Mouse (Mus musculus): ENCODE data around the gene Efna5. TPM values are rescaled to one million over a fixed set of nuclear protein-coding genes. Genes with fewer than 3 reads are reported as not detected.

Gene Efna5
- total and polyA plus RNA-seq, 3 experiments = 0.04 to 0.23 TPM; not detected in 1

GRCm38 (mm10) chr17:62722962-62723361 is 158.2 kb downstream of the Efna5 start:
- no peak overlapping the region for H3K27ac ChIP-seq (ENCODE audit: insufficient read depth, low read depth)
- no peaks in the 10 kb centered on the region for H3K9me3 ChIP-seq (replicated peaks; ENCODE audit: low read length)
- dilution Hi-C loops (cut with MboI; ENCODE audit: extremely low pct_ligation_motif_present, extremely low pct_unique_long_range_greater_than_20kb, low sequenced_read_pairs) = no loop called here
- in situ Hi-C loops (cut with MboI; ENCODE audit: low pct_ligation_motif_present, low pct_unique_long_range_greater_than_20kb, low sequenced_read_pairs) = no loop called here
- no peaks in the 10 kb centered on the region for H3K27me3 ChIP-seq (replicated peaks)
- no peak overlapping the region for H3K4me2 ChIP-seq (ENCODE audit: insufficient read depth, low read depth, poor library complexity, severe bottlenecking)
- no peaks in the 10 kb centered on the region for H3K79me2 ChIP-seq (replicated peaks; ENCODE audit: control insufficient read depth, extremely low read depth, insufficient read depth, poor library complexity, severe bottlenecking)
- H3K9ac ChIP-seq (ENCODE audit: insufficient read depth, low read depth) = no peak overlapping the region
- TF ChIP-seq BHLHE40 (IDR thresholded peaks at IDR 0.05; ENCODE audit: low read depth, low read length) = no peak
- no peak for TF ChIP-seq PAX5 (IDR thresholded peaks at IDR 0.05; ENCODE audit: low read length)
- no peak for TF ChIP-seq RAD21 (IDR thresholded peaks at IDR 0.05; ENCODE audit: low read depth, low read length)
- TF ChIP-seq SIN3A (IDR thresholded peaks at IDR 0.05; ENCODE audit: low read length) = no peak
- no peak for TF ChIP-seq USF2 (conservative IDR thresholded peaks at IDR 0.05; ENCODE audit: low read depth, low read length)
- no peak for TF ChIP-seq MYC (IDR thresholded peaks at IDR 0.05; ENCODE audit: low read depth, low read length)
- no peak for TF ChIP-seq USF1 (IDR thresholded peaks at IDR 0.05; ENCODE audit: low read depth, low read length)
- no peak for TF ChIP-seq TCF12 (IDR thresholded peaks at IDR 0.05; ENCODE audit: low read depth, low read length)
- TF ChIP-seq JUND (conservative IDR thresholded peaks at IDR 0.05; ENCODE audit: low read depth, low read length) = no peak
- TF ChIP-seq CTCF (conservative IDR thresholded peaks at IDR 0.05 in 1 of 2, IDR thresholded peaks at IDR 0.05 in 1 of 2; ENCODE audit: low read depth in 2 of 2, low read length in 2 of 2) = no peak
- TF ChIP-seq CHD2 (IDR thresholded peaks at IDR 0.05; ENCODE audit: low read length) = no peak
- no peak for TF ChIP-seq HCFC1 (IDR thresholded peaks at IDR 0.05; ENCODE audit: low read depth, low read length)
- H3K4me3 ChIP-seq (replicated peaks in 1 of 3; ENCODE audit: low read depth in 2 of 3, low read length in 2 of 3, poor library complexity in 1 of 3) = no peak overlapping the region
- H3K36me3 ChIP-seq (replicated peaks in 1 of 2; ENCODE audit: control insufficient read depth in 1 of 2, insufficient read depth in 1 of 2, low read length in 1 of 2) = no peaks in the 10 kb centered on the region
- no peak for DNase-seq (ENCODE audit: extremely low read depth)
- H3K4me1 ChIP-seq (ENCODE audit: control insufficient read depth in 1 of 2, insufficient read depth in 2 of 2) = no peaks in the 10 kb centered on the region

- TF ChIP-seq IRF4 (IDR thresholded peaks at IDR 0.05; ENCODE audit: low read depth, low read length) = no peak
- no peak for TF ChIP-seq E2F4 (IDR thresholded peaks at IDR 0.05; ENCODE audit: insufficient replicate concordance, low read depth, low read length)
- peak; percentile 67 for TF ChIP-seq MAFK (IDR thresholded peaks at IDR 0.05; ENCODE audit: insufficient replicate concordance, low read length)
- Histone ChIP-seq H3K27me3 (replicated peaks) (no peaks in the 10 kb centered on the region), H3K36me3 (replicated peaks in 1 of 2; ENCODE audit: control insufficient read depth in 1 of 2, insufficient read depth in 1 of 2, low read length in 1 of 2) (no peaks in the 10 kb centered on the region), H3K4me3 (replicated peaks in 1 of 3; ENCODE audit: low read depth in 2 of 3, low read length in 2 of 3, poor library complexity in 1 of 3) (no peak overlapping the region), H3K9me3 (replicated peaks; ENCODE audit: low read length) (no peaks in the 10 kb centered on the region), H3K27ac (ENCODE audit: insufficient read depth, low read depth) (no peak overlapping the region), H3K79me2 (replicated peaks; ENCODE audit: control insufficient read depth, extremely low read depth, insufficient read depth, poor library complexity, severe bottlenecking) (no peaks in the 10 kb centered on the region), H3K4me2 (ENCODE audit: insufficient read depth, low read depth, poor library complexity, severe bottlenecking) (no peak overlapping the region), H3K9ac (ENCODE audit: insufficient read depth, low read depth) (no peak overlapping the region), H3K4me1 (ENCODE audit: control insufficient read depth in 1 of 2, insufficient read depth in 2 of 2) (no peaks in the 10 kb centered on the region)
- dilution Hi-C loops (cut with MboI; ENCODE audit: extremely low pct_ligation_motif_present, extremely low pct_unique_long_range_greater_than_20kb, low sequenced_read_pairs) = no loop called here
- in situ Hi-C loops (cut with MboI; ENCODE audit: low pct_ligation_motif_present, low pct_unique_long_range_greater_than_20kb, low sequenced_read_pairs) = no loop called here
- no peak for DNase-seq (ENCODE audit: extremely low read depth)
Observed at GRCm38 (mm10) chr17:62721595-62721994, 159.5 kb downstream of the Efna5 start.

Measured in CH12.LX (cell line).